Mouse (Mus musculus) megakaryocyte-erythroid progenitor cell, adult 5-6 weeks (primary cell): Measurements from ENCODE around the gene Klhl29. TPM values are rescaled to one million over a fixed set of nuclear protein-coding genes. Genes with fewer than 3 reads are reported as not detected.
"Not testable (repeated sequence)": the region's sequence is repeated elsewhere in the genome, so short reads cannot be mapped to it uniquely, and the experiment has no call there.

Source experiments
- ATAC-seq: replicated peaks from 2 replicates; pipeline ENCODE4 v1.8.0; 2016; ENCODE audit warnings: mild to moderate bottlenecking, inconsistent platforms; ENCODE audit not compliant: severe bottlenecking, poor library complexity, low FRiP score, low TSS enrichment
- total RNA-seq, 2 experiments: library from RNA; stranded (forward) in 1 of 2; stranded (reverse) in 1 of 2; fragments of 200-1000, 215-1000 nt in 1 of 2; fragments of >200 nt in 1 of 2; fragmentation: Nextera tagmentation in 1 of 2; gene quantifications; 2 replicates each; pipeline ENCODE4 v1.2.3; 2014 to 2017

Gene Klhl29
- total RNA-seq, 2 experiments from 2014 or later = not detected

- ATAC-seq = no peak
These were observed 11.4 kb downstream of the Klhl29 start for GRCm38 (mm10) chr12:5363961-5364634.

GRCm38 (mm10) chr12:5359065-5359464 lies 16.4 kb downstream of the Klhl29 start:
- ATAC-seq = no peak

GRCm38 (mm10) chr12:5358497-5358896 lies 17.0 kb downstream of the Klhl29 start:
- ATAC-seq = no peak

GRCm38 (mm10) chr12:5353416-5353815 lies 22.1 kb downstream of the Klhl29 start:
- no peak for ATAC-seq

GRCm38 (mm10) chr12:5352771-5353170 lies 22.7 kb downstream of the Klhl29 start:
- ATAC-seq = no peak

GRCm38 (mm10) chr12:5350491-5351285 lies 24.8 kb downstream of the Klhl29 start:
- ATAC-seq = no peak

GRCm38 (mm10) chr12:5345088-5345487 lies 30.4 kb downstream of the Klhl29 start:
- ATAC-seq = no peak

- not testable (repeated sequence) for ATAC-seq
These were observed 31.0 kb downstream of the Klhl29 start for GRCm38 (mm10) chr12:5344457-5344856.

GRCm38 (mm10) chr12:5340151-5340603 lies 35.3 kb downstream of the Klhl29 start:
- no peak for ATAC-seq

- ATAC-seq = no peak
These were observed 38.4 kb downstream of the Klhl29 start for GRCm38 (mm10) chr12:5336927-5337712.

- no peak for ATAC-seq
These were observed 39.2 kb downstream of the Klhl29 start for GRCm38 (mm10) chr12:5336331-5336730.

GRCm38 (mm10) chr12:5334956-5335355 lies 40.5 kb downstream of the Klhl29 start:
- ATAC-seq = no peak

GRCm38 (mm10) chr12:5334175-5334574 lies 41.3 kb downstream of the Klhl29 start:
- no peak for ATAC-seq

- no peak for ATAC-seq
These were observed 43.5 kb downstream of the Klhl29 start for GRCm38 (mm10) chr12:5331810-5332484.

GRCm38 (mm10) chr12:5330496-5331070 lies 44.9 kb downstream of the Klhl29 start:
- ATAC-seq = no peak

- no peak for ATAC-seq
These were observed 52.9 kb downstream of the Klhl29 start for GRCm38 (mm10) chr12:5322444-5323087.

- ATAC-seq = no peak
These were observed 54.5 kb downstream of the Klhl29 start for GRCm38 (mm10) chr12:5321017-5321416.

GRCm38 (mm10) chr12:5319359-5319973 lies 56.0 kb downstream of the Klhl29 start:
- ATAC-seq = no peak
